Mouse (Mus musculus) gastrocnemius, postnatal 14 days (tissue): Measurements from ENCODE around the gene Gria3. TPM values are rescaled to one million over a fixed set of nuclear protein-coding genes. Genes with fewer than 3 reads are reported as not detected.

Experiments used
- DNase-seq: peaks from one replicate; pipeline ENCODE4 v3.0.0; 2021; ENCODE audit warnings: mixed read lengths
- intact Hi-C: fragments of 180-260 bp; cut with DNase I; formaldehyde crosslinking; loops from one replicate; pipeline ENCODE4 v1.15.1; 2025; ENCODE audit warnings: low total_unique reads
- long read RNA-seq, 2 experiments: library from polyadenylated mRNA; stranded (forward); transcript quantifications; one replicate each; pipeline ENCODE4 v2.0.0; 2021
- total RNA-seq, 2 experiments: library from RNA; stranded (reverse); gene quantifications; 2 replicates each; pipeline ENCODE4 v1.2.3; 2021

Gria3 gene
- total RNA-seq, result 1 to 10 TPM; 2.2 to 2.3 TPM
- long read RNA-seq, experiment 1, result 0 reads
- long read RNA-seq, experiment 2, result 0 reads

- intact Hi-C loops, result no loop called here
- peak; percentile 4 for DNase-seq
Observed at GRCm38 (mm10) chrX:41400058-41400904, at the start of gene Gria3. TSS of gene Gria3 (plus strand) at chrX:41400854.

DNA sequence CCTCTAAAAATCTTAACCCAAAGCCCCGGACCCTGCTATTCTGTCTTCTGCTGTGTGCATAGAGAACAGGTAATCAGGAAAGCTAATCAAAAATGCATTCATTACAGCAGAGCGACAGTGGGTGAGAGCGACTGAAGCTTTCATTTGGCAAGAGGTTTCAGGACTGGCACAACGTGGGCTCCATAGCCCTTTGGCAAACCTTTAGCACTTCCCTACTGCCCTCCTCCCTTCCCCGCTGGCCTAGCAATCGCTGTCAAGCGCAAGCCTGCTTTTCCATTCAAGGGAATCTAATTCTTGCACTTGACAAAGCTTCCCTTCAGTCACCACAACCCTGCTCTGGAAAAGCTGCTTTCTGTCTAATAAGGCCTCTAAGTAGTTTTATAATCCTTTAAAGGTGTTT, 13.6 kb upstream of the Gria3 start:
- DNase-seq, result no peak
- intact Hi-C loops, result no loop called here

DNA sequence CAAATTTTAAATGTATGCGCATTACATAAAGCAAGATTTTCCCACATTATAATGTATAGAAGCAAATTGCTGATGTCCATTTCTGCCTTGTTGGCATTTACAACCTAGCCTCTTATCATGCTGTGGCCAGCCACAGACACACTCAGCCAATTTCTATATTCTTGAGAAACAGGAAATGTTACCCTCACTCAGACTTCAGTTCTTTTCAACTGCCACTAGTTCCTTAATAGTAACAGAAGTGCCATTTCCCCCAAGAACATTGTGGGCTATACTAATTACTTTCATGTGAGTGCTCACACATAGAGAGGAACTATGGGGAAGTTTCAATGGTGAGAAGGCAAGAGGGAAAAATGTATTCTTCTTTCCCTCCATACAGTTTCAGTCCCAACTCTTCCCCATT, 11.6 kb upstream of the Gria3 start:
- no peak for DNase-seq
- intact Hi-C loops, result no loop called here

DNA sequence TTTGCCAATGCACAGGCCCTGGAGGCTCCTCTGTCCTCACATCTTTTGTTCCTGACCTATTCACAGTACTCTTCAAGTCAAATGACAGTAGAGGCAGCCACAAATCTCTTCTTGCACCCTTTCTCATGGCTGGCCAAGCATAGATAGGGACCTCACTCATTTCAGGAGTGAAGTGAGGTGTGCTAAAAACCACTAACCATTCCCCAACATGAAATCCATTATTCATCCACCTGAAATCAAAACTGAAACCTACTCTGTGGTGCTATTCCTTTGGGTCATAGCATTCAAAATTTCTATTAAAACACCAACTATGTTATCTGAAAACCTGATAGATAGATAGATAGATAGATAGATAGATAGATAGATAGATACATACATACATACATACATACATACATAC, 2.2 kb upstream of the Gria3 start:
- intact Hi-C loops, result no loop called here
- DNase-seq, result no peak

DNA sequence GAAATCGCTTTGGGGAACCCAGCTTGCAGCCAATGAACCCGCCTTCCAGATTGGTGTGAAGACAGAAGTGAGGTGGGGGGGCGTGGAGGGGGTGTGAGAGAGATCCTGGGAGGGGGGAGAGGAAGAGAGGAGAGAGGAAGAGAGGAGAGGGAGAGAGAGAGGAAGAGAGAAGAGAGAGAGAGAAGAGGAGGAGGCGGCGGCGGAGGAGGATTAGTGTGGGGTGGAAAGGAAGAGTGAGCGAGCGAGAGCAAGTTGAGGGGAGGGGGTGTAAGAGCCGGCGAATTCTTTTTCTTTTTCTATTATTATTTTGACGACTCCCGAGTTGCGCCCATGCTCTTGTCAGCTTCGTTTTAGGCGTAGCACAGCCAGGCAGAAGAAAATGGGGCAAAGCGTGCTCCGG, 532 bp downstream of the Gria3 start:
- intact Hi-C loops, result no loop called here
- DNase-seq, result peak; percentile 4

- peak; percentile 3 for DNase-seq
- intact Hi-C loops, result no loop called here
Observed at GRCm38 (mm10) chrX:41401590-41402240, 1.1 kb downstream of the Gria3 start.

- no peak for DNase-seq
- intact Hi-C loops, result no loop called here
Observed at GRCm38 (mm10) chrX:41402656-41403055, 2.0 kb downstream of the Gria3 start.

DNA sequence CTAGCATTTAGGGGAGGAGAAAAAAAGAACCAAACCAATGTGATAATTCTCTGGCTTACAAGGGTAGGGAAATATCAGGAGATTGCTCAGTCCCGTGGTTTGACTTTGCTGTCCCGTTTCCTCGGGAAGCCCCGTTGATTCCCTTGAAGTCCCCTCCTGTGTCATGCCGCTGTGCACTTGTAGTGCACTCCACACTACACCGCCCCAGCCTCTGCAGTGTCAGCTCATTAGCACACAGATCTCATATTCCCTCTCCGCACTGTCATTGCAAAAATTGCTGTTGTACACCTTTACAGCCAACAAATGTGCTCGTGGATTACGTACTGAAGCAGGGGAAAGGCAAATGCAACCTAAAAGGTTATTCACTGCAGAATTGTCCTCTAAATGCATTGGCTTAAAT, 5.6 kb downstream of the Gria3 start:
- no peak for DNase-seq
- intact Hi-C loops, result no loop called here

GRCm38 (mm10) chrX:41409791-41410190, 9.1 kb downstream of the Gria3 start:
- intact Hi-C loops, result no loop called here
- DNase-seq, result no peak

DNA sequence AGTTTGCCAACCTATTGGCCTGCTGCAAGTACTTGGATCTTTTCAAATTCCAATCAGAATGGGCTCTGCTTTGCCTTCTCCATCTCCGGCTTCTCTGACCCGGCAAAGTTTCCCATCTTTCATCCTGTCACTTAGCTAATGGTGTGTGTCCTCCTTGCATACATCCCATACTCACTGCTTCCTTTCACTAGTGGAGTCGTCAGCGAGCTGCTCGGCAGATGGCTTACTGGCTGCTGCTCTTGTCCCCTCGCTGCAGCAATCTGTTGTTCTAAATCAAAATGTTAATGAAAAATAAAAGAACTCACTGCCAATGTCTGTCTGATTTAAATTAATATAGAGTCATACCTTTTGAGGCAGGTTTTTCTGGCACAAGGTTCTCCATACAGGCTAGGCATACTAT, 25.0 kb downstream of the Gria3 start:
- DNase-seq, result no peak
- intact Hi-C loops, result no loop called here

DNA sequence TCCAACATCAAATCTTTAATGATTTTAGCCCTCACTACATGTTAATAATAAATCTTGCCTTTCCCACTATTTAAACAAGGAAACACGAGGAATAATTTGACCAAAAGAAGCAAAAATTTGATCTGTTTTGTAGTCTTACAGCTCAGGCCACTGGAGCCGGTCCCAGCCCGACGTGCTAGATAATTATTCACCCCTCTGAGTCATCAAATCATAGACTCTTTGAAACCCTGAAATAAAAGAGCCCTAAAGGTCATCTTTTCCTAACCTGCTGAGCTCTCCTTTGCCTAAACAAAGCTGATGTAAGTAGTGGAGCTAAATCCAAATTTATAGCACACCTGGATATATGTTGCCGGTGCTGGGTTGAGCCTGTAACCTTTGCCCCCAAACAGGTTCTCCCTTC, 27.4 kb downstream of the Gria3 start:
- no peak for DNase-seq
- intact Hi-C loops, result no loop called here

- no peak for DNase-seq
- intact Hi-C loops, result no loop called here
Observed at GRCm38 (mm10) chrX:41435541-41435940, 34.9 kb downstream of the Gria3 start.

- intact Hi-C loops, result no loop called here
- no peak for DNase-seq
Observed at GRCm38 (mm10) chrX:41438841-41439240, 38.2 kb downstream of the Gria3 start.

DNA sequence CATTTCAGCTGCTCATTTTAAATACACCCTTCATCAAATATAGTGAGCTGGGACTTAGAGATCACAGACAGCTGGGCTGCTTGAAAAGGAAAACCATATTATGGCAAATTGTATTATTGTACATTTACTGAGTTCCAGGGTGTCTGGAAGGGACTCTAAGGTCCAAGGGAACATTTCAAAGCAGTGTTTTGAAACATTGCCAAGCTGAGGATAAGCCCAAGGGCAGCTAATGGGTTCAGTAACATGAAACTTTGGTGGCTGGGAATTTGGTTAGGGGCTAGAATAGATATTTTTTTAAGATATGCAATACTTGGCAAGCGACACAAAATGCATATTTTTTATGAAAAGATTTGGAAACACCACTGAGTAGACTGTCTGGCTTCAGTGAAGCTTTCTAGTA, 48.2 kb downstream of the Gria3 start:
- DNase-seq, result no peak
- intact Hi-C loops, result no loop called here

GRCm38 (mm10) chrX:41477486-41477885, 76.8 kb downstream of the Gria3 start:
- DNase-seq, result no peak
- intact Hi-C loops, result no loop called here

DNA sequence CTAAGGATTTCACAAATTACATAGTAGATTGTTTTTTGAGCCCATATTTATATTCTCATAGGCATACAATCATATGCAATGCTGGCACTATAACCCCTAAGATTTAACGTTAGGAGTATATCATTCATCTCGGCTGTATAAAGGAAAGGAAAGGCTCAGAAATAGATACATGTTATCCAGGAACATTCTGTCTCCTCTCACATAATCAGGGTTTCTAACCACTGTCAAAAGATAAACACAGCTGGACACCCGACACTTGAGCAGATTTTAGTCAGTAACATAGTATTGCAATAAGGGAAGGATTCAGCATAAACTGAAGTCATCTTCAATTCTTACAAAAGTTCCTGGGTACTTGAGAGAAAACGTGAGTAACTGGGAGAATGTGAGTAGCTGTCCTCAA, 95.9 kb downstream of the Gria3 start:
- intact Hi-C loops, result no loop called here
- no peak for DNase-seq

DNA sequence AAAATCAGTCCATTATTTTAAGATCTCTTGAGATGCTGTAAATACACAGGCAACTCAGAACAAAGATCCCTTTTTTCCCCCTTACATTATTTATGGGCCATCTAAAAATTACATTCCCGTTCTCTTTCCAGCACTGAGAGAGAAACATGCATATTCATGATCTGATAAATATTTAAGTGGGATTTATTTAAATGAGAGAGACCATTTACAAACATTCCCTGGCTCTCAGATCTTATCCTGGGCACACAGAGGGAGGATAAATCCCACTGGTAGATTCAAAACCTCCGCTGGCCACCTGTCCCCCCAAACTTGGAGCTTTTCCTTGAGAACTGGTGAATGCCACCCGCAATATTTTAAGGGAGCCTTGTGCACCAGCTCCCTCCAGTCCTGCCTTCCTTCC, 104.7 kb downstream of the Gria3 start:
- intact Hi-C loops, result no loop called here
- DNase-seq, result no peak

DNA sequence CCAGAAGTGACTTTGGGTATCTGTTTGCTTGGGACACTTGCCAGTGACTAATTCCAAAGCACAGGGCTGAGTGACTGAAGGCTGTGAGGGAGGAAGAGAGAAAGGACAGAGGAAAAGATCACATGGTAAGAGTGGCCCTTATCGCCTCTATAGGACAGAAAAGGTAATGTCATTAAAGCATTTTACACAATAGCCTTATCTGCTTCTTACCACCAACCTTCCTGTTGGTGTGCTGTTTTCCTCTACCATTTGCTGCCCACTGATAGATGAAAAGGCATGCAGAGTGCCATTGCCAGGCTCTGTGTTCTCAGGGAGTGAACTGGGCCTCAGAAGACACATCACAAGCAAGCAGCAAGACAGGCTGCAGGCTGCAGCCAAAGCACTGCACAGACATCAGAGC, 107.3 kb downstream of the Gria3 start:
- intact Hi-C loops, result no loop called here
- no peak for DNase-seq

GRCm38 (mm10) chrX:41514982-41515381, 114.3 kb downstream of the Gria3 start:
- no peak for DNase-seq
- intact Hi-C loops, result no loop called here

DNA sequence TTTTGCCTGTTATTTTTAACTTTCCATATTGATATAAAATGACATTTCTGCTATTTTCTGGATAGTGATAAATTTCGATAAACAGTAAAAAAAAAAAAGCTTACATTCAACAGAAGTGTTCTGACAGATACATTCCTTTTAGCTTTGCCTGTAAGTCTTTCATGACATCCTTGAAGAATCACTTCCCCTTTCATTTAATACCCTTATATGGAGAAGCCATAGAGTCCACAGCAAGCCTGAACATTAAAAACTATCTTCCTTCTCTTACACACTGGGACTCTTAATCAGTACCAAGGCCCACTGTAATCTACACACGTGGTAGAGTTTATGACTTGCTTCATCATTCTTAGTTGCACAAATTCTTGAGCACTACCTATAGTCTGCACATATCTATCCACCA, 131.9 kb downstream of the Gria3 start:
- DNase-seq, result no peak
- intact Hi-C loops, result no loop called here

DNA sequence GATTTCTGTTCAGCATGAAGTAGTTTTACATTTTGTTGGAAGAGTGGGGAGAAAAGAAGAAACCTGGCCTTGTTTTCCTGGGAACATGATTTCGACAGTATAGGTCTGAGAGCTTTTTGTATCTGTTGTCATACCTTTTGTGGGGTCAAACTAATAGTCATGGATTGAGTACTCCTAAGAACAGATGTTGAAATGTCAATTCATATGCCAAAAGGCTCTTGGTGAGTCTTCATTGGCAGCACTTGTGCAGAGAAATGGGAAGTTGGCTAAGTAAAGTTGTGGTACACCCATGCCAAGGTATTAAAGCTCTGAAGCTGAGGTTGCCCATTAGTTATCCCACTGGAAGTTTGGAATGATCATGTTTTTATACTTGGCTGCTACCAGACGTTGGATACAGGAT, 135.2 kb downstream of the Gria3 start:
- intact Hi-C loops, result no loop called here
- no peak for DNase-seq
